Mouse (Mus musculus) MEL (cell line): ENCODE data around the gene Car4.

Experiments used
- CTCF ChIP-seq, 3 experiments: IDR thresholded peaks in 2 of 3; conservative IDR thresholded peaks in 1 of 3; 2 replicates each; pipeline ENCODE4 v1.5.1; 2011 to 2012; ENCODE audit warnings: low read length in 3 of 3, low read depth in 2 of 3, mild to moderate bottlenecking in 2 of 3, improper control_type of control experiment in 1 of 3, inconsistent platforms in 1 of 3, mixed read lengths in 1 of 3, moderate library complexity in 1 of 3; ENCODE audit not compliant: control insufficient read depth in 1 of 3, insufficient read depth in 1 of 3, poor library complexity in 1 of 3, severe bottlenecking in 1 of 3
- EP300 ChIP-seq, 2 experiments: IDR thresholded peaks; 2 replicates each; pipeline ENCODE4 v1.6.1; 2011; ENCODE audit warnings: improper control_type of control experiment in 2 of 2, low read length in 2 of 2, low read depth in 1 of 2, mild to moderate bottlenecking in 1 of 2
- ETS1 ChIP-seq: IDR thresholded peaks from 2 replicates; pipeline ENCODE4 v1.6.1; 2012; ENCODE audit warnings: low read depth, mild to moderate bottlenecking, inconsistent platforms, low read length, improper control_type of control experiment, moderate library complexity
- POLR2A ChIP-seq, 2 experiments: IDR thresholded peaks; 2 replicates each; pipeline ENCODE4 v1.6.1; 2011 to 2012; ENCODE audit warnings: low read length in 2 of 2, mild to moderate bottlenecking in 2 of 2, control low read depth in 1 of 2, improper control_type of control experiment in 1 of 2, low read depth in 1 of 2, moderate library complexity in 1 of 2; ENCODE audit not compliant: control insufficient read depth in 1 of 2, insufficient read depth in 1 of 2, poor library complexity in 1 of 2
- RCOR1 ChIP-seq: IDR thresholded peaks from 2 replicates; pipeline ENCODE4 v1.6.1; 2012; ENCODE audit warnings: low read depth, mild to moderate bottlenecking, inconsistent platforms, low read length, improper control_type of control experiment
- TAL1 ChIP-seq: IDR thresholded peaks from 2 replicates; pipeline ENCODE4 v1.6.1; 2012; ENCODE audit warnings: mild to moderate bottlenecking, inconsistent platforms, low read length, moderate library complexity, mixed read lengths
- ZC3H11A ChIP-seq: IDR thresholded peaks from 2 replicates; pipeline ENCODE4 v1.6.1; 2012; ENCODE audit warnings: low read depth, mild to moderate bottlenecking, inconsistent platforms, low read length, improper control_type of control experiment
- ZNF384 ChIP-seq: IDR thresholded peaks from 2 replicates; pipeline ENCODE4 v1.6.1; 2012; ENCODE audit warnings: low read depth, mild to moderate bottlenecking, inconsistent platforms, low read length, improper control_type of control experiment

DNA sequence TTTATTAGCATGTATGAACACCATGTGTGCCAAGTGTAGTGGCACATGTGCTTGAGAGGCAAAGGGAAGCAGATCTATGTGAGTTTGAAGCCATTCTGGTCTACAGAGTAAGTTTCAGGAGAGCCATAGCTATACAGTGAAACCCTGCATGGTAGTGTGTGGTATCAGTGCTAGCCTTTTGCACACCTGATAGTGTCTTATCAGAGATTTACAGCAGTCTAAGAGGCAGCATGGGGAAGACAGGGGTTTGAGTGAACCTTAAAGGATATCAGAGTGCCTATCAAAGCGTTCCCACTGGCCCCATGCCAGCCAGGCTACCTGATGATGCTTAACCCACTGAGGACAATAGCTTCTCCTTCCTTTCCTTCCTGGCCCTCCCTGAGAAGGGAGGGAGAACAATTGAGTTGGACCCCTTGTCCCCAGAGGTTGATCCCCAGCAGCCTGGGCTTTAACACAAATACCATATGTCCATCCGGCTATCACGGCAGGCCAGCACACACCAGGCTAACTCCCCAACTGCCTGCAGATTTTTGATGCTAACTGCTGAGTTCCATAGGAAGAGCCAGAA, 19.9 kb downstream of the Car4 start:
- TF ChIP-seq CTCF (IDR thresholded peaks at IDR 0.05 in 2 of 3, conservative IDR thresholded peaks at IDR 0.05 in 1 of 3; ENCODE audit: control insufficient read depth in 1 of 3, insufficient read depth in 1 of 3, low read depth in 2 of 3, low read length in 3 of 3, poor library complexity in 1 of 3, severe bottlenecking in 1 of 3) (no peak), TAL1 (no peak), EP300 (IDR thresholded peaks at IDR 0.05; ENCODE audit: low read depth in 1 of 2, low read length in 2 of 2) (peak; percentile 39 to 46; a peak in 2 of 4 replicates), ETS1 (no peak), ZNF384 (no peak), POLR2A (IDR thresholded peaks at IDR 0.05; ENCODE audit: control insufficient read depth in 1 of 2, insufficient read depth in 1 of 2, low read depth in 1 of 2, low read length in 2 of 2, poor library complexity in 1 of 2) (no peak), RCOR1 (peak; percentile 39; the same call in 1 of the 2 replicates), ZC3H11A (no peak)
